In the genomic region with DNA sequence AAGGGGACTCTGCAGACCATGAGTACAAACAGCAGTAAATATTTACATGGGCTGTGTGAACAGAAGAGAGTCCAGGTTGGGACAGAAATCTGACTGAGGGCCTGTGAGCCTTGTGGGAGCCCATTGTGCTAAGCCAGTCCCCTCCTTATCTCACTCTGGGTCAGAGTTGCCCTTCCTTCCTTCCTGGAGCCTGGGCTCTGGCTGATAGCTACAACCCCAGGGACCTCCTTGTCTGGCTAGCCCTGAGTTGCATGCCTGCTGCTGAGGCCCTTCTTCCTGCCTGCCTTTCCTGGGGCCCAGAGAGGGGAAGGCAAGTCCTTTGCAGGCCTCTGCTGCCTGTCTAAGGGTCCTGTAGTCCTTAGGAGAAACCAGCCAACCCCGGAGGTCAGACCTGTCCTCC, we compare ENCODE assay signal across 8 mouse cellular contexts. TPM values are rescaled to one million over a fixed set of nuclear protein-coding genes. Genes with fewer than 3 reads are reported as not detected.
DNase-seq lines count a peak whose midpoint lies in the region.

No protein-coding gene starts in this region.

- peaks cover 100% of the 10 kb centered on the region for H3K4me1 ChIP-seq in megakaryocyte, embryonic 14.5 days

- H3K9me3 ChIP-seq in megakaryocyte, embryonic 14.5 days, result no peaks in the 10 kb centered on the region

- intact Hi-C loops in heart, postnatal 10 days (cut with DNase I), result loop anchor here (2.0 kb wide), 1 partner anchor 48 kb away; no protein-coding TSS in a partner anchor
- intact Hi-C loops in gastrocnemius, postnatal 14 days (cut with DNase I; ENCODE audit: low total_unique reads), result no loop called here

- peaks cover 69% of the 10 kb centered on the region for H3K36me3 ChIP-seq in megakaryocyte, embryonic 14.5 days (replicated peaks; ENCODE audit: low read length)

- no peaks in the 10 kb centered on the region for H3K27me3 ChIP-seq in megakaryocyte, embryonic 14.5 days (replicated peaks)

- peak; percentile 36 for DNase-seq in urinary bladder, adult 2 months (ENCODE audit: low spot score)
- DNase-seq in urinary bladder, postnatal 36 days (ENCODE audit: low spot score in 2 of 2), result no peak
- DNase-seq in heart, postnatal 10 days, result peak; percentile 62 to 63
- peak; percentile 53 to 65 for DNase-seq in kidney, postnatal 4 days
- DNase-seq in left cerebral cortex, adult 8-10 months (ENCODE audit: low spot score in 2 of 2), result no peak
- DNase-seq in testis, postnatal 14 days (ENCODE audit: low spot score), result no peak
- no peak for DNase-seq in gastrocnemius, postnatal 14 days

- H3K4me3 ChIP-seq in megakaryocyte, embryonic 14.5 days (replicated peaks), result peak overlapping the region; percentile 90

RNA-seq across cellular contexts. Expression of a gene that starts 46.5 kb away (rescaled TPM):
- 17.2 and 25.2 TPM in 2 replicates for polyA plus RNA-seq in urinary bladder, adult 2 months (2012; rRNA removed)
- 10 to 100 TPM; 49.9 to 50.6 TPM for total RNA-seq in heart, postnatal 10 days (2021)
- polyA plus RNA-seq in megakaryocyte, embryonic 14.5 days (2012; ENCODE audit: insufficient read depth, low replicate concordance), result 207 and 435 TPM in 2 replicates
- total RNA-seq in left cerebral cortex, adult 8-10 months (2022), result 100 to 1,000 TPM; 103 to 108 (median 104) TPM
- total RNA-seq in gastrocnemius, postnatal 14 days (2021), result 10 to 100 TPM; 20.1 to 23.1 TPM

RNA-seq across cellular contexts. Expression of a gene that starts 58.3 kb away (rescaled TPM):
- 15.5 and 19.7 TPM in 2 replicates for polyA plus RNA-seq in urinary bladder, adult 2 months (2012; rRNA removed)
- total RNA-seq in heart, postnatal 10 days (2021), result 10 to 100 TPM; 18.0 to 18.7 TPM
- polyA plus RNA-seq in megakaryocyte, embryonic 14.5 days (2012; ENCODE audit: insufficient read depth, low replicate concordance), result 8.7 and 23.5 TPM in 2 replicates
- total RNA-seq in left cerebral cortex, adult 8-10 months (2022), result 10 to 100 TPM; 15.8 to 20.0 (median 19.7) TPM
- 1 to 10 TPM; 7.6 to 9.1 TPM for total RNA-seq in gastrocnemius, postnatal 14 days (2021)

RNA-seq across cellular contexts. Expression of a gene that starts 59.5 kb away (rescaled TPM):
- 99.3 and 101 TPM in 2 replicates for polyA plus RNA-seq in urinary bladder, adult 2 months (2012; rRNA removed)
- total RNA-seq in heart, postnatal 10 days (2021), result 100 to 1,000 TPM; 122 to 124 TPM
- 35.2 and 96.8 TPM in 2 replicates for polyA plus RNA-seq in megakaryocyte, embryonic 14.5 days (2012; ENCODE audit: insufficient read depth, low replicate concordance)
- total RNA-seq in left cerebral cortex, adult 8-10 months (2022), result 100 to 1,000 TPM; 192 to 205 (median 199) TPM
- 10 to 100 TPM; 58.6 to 62.7 TPM for total RNA-seq in gastrocnemius, postnatal 14 days (2021)

Comparison
In these comparisons a context has a peak if more than half of its experiments do, and no peak if none do; other contexts are left out.
1. DNase-seq: peak in urinary bladder, adult 2 months (single experiment), heart, postnatal 10 days (2 of 2) and kidney, postnatal 4 days (2 of 2); none in urinary bladder, postnatal 36 days (0 of 2), left cerebral cortex, adult 8-10 months (0 of 2), testis, postnatal 14 days (single experiment) and gastrocnemius, postnatal 14 days (single experiment).